Mouse (Mus musculus): ENCODE data around the gene Asic4.

Gene Asic4

GRCm38 (mm10) chr1:75450314-75451005 is at the start of gene Asic4:
TSS of gene Asic4 (plus strand) at chr1:75450436.
- no peak for DNase-seq

GRCm38 (mm10) chr1:75400493-75401115 is 49.6 kb upstream of the Asic4 start:
- DNase-seq, result no peak

- no peak for DNase-seq
Observed at GRCm38 (mm10) chr1:75405547-75405946, 44.7 kb upstream of the Asic4 start.

- DNase-seq, result no peak
Observed at GRCm38 (mm10) chr1:75406173-75406572, 44.1 kb upstream of the Asic4 start.

GRCm38 (mm10) chr1:75407056-75407455 is 43.2 kb upstream of the Asic4 start:
- DNase-seq, result no peak

- no peak for DNase-seq
Observed at GRCm38 (mm10) chr1:75408210-75408609, 42.0 kb upstream of the Asic4 start.

- DNase-seq, result no peak
Observed at GRCm38 (mm10) chr1:75409950-75410349, 40.3 kb upstream of the Asic4 start.

- DNase-seq, result no peak
Observed at GRCm38 (mm10) chr1:75412196-75412595, 38.0 kb upstream of the Asic4 start.

- DNase-seq, result no peak
Observed at GRCm38 (mm10) chr1:75413749-75414148, 36.5 kb upstream of the Asic4 start.

GRCm38 (mm10) chr1:75421794-75422193 is 28.4 kb upstream of the Asic4 start:
- DNase-seq, result no peak

- no peak for DNase-seq
Observed at GRCm38 (mm10) chr1:75422216-75422822, 27.9 kb upstream of the Asic4 start.

GRCm38 (mm10) chr1:75422823-75423471 is 27.3 kb upstream of the Asic4 start:
- DNase-seq, result peak; percentile 32

GRCm38 (mm10) chr1:75423780-75424390 is 26.4 kb upstream of the Asic4 start:
- no peak for DNase-seq

GRCm38 (mm10) chr1:75425796-75426471 is 24.3 kb upstream of the Asic4 start:
- DNase-seq, result peak; percentile 39

GRCm38 (mm10) chr1:75435475-75436328 is 14.5 kb upstream of the Asic4 start, which contains the start of gene Gmppa:
TSS of gene Gmppa (plus strand) at chr1:75435930.
- DNase-seq, result peak; percentile 82

GRCm38 (mm10) chr1:75438782-75439181 is 11.5 kb upstream of the Asic4 start:
- DNase-seq, result no peak

GRCm38 (mm10) chr1:75440661-75441060 is 9.6 kb upstream of the Asic4 start:
- no peak for DNase-seq

GRCm38 (mm10) chr1:75441471-75441996 is 8.7 kb upstream of the Asic4 start:
- DNase-seq, result no peak

- DNase-seq, result no peak
Observed at GRCm38 (mm10) chr1:75442171-75442570, 8.1 kb upstream of the Asic4 start.

- DNase-seq, result no peak
Observed at GRCm38 (mm10) chr1:75442811-75443210, 7.4 kb upstream of the Asic4 start.

All from lung, postnatal 14 days (tissue).